Mouse (Mus musculus) liver (tissue): ENCODE measurements around the gene Ccdc174.
"Not testable (repeated sequence)": the region's sequence is repeated elsewhere in the genome, so short reads cannot be mapped to it uniquely, and the experiment has no call there.

Source experiments
- DNase-seq: peaks from one replicate; pipeline ENCODE4 v3.0.0-alpha.2; 2020; ENCODE audit warnings: mixed read lengths

The Ccdc174 gene

DNA sequence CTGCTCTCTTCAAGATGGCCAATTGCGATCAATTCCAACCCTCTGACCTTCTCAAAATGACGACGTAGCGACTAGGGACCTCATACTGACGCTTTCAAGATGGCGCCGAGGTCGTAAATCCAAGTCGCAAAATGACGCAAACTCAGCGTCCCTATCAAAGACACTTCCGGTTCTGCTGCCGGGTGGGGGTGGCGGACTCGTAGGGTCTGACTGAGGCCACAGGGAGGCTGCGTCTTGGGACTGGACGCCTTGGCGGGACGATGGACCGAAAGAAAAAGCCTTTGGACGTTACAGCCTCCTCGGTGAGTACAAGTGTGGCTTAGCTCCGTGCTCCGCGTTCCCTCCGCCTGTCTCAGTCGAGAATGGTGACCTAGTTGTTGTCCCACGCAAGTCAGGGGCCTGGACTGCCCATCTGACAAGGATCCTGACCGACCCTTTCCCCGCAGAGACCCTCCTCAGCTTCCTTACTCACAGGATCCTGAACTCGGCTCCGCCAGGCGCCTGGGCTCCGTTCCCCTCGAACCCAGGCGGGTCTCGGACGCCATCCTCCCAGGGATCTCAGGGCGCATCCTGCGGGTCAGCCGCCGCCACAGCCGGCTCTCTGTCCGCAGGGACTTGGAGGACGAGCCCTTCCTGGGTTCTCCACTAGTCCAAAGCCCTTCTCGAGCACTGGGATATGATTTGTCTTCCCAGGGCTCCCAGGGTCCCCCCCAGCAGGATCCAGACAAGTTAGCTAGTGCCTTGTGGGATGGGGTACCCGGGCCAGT lies at the start of gene Ccdc174:
TSS of gene Ccdc174 (plus strand) at position 169 of the 767 bp plus-strand sequence.
- DNase-seq, result peak; percentile 92

DNA sequence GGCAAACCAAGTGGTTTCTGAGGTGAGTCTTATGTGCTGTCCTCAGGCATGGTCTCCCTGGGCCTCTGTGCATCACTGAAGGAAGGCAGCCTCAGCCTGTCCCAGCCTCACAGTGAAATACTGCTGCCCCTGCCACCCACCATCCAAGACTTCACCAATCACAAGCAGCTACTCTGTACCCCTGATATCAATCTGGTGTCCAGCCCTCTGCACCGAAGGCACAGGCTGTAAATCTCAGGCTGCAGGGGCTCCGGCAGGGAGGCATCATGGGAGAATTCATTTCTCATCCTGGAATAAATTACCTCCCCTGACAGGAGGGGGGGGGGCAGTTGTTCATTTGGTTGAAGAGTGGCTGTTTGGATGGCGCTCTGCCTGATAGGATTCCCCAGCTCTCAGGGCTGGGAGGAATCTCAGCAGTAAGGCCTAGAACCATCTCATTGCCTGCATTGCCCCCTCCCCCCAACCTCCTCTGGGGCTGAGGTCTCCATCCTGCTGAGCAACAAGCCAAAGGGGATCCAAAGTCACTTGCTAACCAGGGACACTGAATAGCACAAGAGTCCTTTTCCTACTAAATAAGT lies 44.9 kb upstream of the Ccdc174 start:
- DNase-seq, result no peak

DNA sequence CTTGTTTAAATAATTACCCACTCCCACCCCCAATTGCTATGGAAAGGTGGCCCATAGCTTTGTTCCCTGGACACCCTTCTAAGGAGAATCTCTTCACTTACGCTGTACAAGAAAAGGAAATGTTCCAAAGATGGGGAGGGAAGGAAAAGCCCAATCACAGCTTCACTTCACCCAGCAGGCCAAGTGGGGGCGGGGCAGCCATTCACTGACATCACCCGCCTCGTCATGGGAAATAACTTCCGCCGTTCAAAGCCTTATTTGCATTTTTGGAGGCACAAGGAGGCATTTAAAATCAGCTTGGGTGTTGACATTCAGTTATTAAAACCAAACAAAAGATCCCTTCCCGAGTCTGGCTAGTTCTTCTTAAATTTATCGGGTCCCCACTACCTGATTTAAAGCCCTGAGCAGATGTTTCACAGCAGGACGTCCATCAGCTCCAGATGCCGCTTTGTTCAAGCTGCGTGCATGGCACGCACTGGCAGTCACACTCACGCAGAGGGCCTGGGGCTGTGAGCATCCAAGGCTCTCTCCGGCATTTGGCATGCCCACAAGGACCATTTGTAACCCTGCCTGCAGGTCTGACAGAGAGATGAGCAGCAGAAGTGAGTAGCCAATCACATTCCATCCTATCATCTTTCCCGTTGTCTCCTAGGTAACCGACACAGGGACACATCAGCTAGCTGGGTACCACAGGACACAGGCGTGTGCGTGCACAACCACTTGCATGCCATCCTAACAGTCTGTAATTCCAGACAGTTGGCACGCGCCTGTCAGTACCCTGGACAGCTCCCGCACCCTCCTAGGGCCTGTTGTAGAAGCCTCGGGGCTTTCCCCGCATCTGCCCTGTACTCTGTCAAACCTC lies 38.6 kb upstream of the Ccdc174 start:
- DNase-seq, result peak; percentile 67

DNA sequence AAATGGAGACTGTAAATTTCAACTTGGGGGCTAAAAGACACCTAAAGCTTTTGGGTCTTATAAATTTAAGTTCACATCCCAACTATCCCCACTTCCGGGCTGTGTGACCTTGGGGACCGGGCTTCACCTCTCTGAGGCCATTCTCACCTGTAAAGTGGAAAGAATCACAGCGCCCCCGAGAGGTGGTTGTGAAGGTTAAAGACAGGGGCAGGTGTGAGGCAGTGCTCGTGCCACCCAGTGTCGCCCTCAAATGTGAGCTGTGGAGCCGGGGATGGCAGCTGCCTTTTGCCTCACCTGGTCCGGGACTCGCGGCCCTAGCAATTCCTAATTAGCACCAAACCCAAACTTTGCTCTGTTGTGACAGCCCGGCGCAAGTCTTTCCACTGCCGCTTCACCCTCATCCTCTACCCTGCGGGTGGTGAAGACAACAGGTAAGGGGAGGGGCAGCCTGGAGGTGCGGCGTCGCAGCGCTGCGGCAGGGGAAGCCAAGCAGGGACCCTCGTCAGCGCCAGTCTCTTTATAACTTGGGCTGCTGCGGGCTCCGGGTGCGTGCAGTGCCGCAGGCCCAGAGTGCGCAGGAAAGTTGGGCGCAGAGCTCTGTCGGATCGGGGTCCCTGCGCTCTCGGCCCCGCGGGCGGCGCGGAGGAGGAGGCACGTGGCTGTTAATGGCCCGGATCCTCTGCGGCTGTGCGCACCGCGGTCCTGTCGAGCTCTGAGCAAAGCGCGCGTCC lies 34.8 kb upstream of the Ccdc174 start:
- no peak for DNase-seq

DNA sequence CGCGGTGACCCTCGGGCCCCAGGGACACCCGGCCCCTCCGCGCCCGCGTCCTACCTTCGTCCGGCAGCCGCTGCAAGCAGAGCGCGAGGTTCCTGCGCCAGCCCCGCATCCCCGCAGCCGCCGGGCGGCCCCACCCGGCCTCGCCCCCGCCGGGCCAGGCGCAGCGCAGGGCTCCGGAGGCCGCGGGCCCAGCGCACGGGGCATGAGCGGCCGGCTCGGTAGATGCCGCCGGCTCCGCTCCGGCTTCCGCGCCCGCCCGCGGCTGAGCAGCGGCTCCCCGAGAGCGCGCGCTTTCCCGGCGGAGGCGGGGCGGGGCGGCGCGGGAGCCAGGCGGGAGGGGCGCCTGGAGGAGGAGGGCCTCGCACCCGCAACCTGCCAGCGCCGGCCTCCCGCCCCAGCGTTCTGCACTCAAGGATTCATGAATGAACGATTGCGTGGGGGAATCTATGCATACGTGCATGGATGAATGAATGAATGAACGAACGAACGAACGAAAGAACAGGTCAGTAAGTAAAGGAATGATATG lies 34.2 kb upstream of the Ccdc174 start:
- no peak for DNase-seq

DNA sequence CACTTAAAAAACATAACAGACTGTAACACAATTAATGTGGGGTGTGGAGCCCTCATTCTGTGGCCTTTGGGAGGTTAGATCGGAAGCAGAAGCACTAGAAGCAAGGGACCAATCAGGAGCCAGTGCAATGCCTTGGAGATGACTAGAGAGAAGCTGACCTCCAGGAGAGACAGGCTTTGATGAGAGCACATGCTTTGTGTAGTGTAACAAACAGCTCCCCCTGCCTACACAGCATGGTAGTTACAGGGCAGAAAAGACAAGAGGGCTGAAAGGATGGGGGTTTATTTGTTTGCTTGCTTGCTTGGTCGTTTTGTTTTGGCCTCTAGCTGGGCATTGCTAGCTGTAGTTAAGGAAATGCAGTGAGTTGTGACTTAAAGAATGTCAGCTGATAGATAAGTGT lies 25.3 kb upstream of the Ccdc174 start:
- DNase-seq, result peak; percentile 9

DNA sequence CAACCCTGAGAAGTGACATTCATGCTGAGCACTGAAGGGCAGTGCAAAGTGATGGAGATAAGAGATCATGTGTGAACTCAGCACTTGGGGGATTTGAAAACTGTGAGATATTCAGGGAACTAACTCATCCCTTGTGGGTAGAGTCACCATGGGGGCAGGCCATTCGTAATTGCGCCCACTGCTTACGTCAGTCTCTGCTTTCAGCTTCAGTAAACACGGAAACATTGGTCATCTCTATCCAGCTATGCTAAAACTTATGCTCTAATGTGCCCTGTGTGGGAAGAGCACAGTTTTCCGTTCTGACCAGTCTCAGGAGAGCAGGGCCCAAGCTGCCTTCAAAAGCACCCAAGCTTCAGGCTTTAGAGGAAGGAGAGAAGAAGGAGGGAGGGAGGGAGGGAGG lies 19.5 kb upstream of the Ccdc174 start:
- no peak for DNase-seq

DNA sequence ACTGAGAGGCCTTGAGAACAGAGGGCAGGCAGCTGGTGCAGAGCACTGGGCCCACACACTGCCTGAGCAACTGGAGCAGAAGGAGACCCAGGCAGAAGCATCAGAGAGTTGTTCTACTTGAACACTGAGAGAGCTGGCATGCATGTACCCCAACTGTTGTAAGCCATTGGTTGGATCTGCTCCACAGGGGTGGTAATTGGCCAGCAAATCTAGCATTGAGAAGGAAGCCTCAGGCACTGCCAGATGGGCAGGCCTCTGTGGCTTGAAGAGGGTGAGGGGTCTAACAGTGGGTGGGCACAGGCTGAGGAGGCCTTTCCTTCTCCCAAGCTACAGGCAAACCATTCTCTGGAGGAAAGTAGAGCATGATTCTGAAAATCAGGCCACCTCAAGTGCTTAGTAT lies 15.0 kb upstream of the Ccdc174 start:
- DNase-seq, result no peak

DNA sequence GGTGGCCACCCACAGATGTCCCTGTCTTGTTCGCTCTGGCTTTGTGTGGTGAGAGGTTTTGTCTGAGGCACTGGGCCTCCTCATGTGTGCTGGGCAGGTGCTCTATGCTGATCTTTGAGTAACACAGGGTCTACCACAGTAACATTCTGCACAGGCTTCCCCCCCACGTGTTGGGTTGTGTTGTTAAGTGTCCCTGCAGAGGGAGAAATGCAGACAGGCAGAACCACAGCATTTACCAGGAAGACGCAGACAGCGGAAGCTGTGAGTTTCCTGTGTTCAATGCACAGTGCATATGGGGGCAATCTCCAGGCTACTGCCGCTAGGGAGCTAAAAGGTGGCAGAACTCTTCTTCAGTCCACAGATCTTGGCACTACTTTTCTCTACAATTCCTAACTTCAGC lies 13.3 kb upstream of the Ccdc174 start:
- DNase-seq, result no peak

DNA sequence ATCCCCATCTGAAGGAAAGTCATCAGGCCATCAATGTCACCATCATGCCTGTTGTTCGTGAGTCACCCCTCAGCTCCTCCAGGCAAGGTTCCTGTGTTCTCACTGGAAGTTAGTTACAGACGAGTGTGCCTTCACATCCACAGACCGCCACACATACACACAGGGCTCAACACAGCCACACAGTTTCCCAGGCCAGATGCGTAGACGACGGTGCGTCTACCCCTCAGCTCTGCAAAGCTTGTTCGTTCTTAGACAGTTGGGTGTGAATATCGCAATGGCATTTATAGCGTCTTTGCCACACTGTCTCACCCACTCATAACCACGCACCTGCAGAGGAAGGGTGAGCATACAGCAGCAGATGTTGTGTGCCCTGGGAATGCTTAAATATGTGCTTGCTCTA lies 12.3 kb upstream of the Ccdc174 start:
- DNase-seq, result no peak

DNA sequence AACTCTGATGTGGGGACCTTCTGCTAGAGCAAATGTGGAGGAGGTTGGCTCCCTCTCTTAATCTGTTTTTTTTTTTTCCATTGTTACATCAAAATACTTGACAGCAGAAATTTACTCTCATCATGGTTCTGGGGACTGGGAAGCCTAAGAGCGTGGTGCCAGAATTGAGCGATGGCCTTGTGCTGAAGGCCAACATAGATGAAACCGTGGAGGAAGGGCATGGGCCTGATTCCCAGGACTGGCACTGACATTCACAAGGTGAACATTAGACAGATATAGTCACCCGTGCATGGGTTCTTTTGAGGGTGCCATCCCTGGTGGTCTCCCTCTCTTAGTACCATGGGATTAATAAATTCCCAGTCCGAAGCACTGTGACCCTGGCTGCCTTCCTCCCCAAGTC lies 9.8 kb upstream of the Ccdc174 start:
- DNase-seq, result no peak

DNA sequence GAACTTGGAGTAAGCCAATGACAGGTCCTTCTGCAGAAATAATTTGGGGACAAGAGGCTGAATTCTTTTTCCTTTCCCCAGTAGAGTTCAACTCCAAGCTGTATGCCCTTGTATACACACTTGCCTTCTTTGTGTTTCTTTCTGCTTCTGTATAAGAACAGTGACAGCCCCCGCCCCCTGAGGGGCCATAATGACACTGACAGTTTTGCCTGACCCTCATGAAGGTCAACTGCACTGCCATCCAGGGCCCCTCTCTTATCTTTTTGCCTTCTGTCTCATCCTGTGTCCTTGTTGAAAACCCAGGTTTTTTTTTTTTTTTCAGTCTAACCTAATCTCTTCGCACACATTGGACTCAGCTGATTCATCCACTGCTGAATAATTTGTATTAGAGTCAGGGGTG lies 5.1 kb upstream of the Ccdc174 start:
- no peak for DNase-seq

DNA sequence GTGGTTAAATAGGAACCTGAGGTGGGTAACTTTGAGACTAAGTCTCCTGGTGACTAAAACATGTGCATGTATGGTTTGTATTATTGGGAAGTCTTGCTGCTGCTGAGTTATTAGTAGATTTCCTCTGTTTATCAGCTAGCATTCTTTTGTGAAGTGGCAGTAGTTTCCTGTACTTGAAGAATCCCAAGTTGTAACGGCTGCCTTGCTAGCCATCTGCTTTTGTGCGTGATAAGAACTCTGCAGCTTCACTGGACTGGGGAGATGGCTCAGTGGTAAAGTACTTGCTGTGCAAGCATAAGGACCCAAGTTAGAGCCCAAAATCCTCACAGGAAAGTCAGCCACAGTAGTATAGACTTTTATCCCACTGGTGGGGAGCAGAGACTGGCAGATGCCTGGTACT lies 6.0 kb downstream of the Ccdc174 start:
- DNase-seq, result peak; percentile 17

DNA sequence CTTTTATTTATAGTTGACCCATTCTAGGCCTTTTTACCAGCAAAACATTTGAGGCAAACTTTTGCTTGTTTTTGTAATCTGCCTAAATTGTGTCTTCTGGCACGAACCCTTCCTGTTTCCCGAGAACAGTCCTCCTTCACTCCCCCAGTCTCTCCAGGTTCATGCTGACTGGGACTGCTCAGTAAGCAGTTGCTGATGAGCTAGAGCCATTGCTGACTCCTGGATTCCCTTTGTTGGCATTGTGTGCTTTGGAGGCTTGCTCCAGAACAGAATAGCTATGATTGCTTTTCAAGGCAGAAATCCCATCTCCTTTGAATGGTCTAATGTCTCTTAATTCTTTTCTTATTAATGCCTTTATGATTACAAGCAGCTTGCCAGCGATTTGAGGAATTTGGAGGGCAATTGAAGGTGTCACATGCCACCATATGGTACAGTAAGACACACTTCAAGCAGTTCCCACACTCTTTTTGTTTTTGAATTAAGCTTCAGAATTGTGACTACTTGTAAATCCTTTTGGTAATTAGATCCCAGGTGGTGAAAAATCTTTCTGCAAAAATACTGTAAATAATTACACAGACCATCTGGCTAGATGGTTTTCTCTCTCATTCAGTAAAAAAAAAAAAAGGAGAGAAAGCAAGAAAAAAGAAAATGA lies 11.5 kb downstream of the Ccdc174 start:
- DNase-seq, result no peak

DNA sequence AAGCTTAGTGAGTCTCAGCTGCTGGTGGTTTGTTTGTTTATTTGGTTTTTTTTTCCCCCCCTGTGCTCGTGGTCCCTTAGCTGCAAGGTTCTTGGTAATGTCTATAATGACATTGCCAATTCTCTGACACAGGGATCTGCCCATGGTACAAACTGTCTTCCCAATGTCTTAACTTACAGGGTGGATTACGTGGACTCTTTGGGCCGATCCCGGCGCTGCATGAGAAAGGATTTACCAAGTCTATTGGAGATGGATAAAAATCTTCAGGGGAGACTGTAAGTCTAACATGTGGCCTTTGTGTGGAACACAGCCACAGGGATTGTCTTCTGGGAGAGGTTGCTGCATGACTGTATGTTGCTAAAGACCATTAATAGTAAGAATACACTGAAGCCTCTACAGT lies 12.8 kb downstream of the Ccdc174 start:
- no peak for DNase-seq

DNA sequence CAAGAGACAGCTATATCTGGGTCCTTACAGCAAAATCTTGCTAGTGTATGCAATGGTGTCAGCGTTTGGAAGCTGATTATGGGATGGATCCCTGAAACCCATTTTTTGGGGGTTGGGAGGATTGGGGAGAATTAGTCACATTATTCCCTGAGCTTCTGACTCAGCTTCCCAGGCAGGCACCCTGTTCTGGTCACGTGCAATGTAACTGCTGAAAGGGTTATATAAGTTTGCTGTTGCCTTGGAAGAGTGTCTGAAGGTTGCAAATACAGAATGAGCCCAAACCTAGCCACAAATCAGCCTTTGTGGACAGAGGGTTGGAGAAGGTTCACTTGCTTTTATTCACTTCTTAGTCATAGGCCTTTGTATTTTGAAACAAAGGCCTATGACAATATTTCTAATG lies 13.9 kb downstream of the Ccdc174 start:
- DNase-seq, result no peak

DNA sequence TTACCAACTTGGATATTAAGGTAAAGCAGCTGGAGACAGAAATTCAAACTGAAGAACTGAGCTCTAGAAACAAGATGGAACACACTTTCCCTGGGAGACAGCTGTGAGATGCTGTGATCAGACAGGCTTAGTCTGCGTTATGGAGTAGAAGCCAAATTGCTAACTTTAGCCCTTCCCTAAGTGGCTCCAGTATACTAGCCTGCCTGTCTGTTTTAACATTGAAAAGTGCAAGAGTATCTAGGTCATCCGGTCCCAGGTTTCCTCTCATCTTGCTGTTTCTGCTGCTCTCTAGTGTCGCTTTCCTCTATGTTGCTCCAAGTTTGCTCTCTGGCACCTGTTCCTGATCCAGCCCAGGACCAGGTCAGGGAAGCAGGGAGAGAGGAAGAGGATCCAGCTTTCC lies 18.9 kb downstream of the Ccdc174 start:
- no peak for DNase-seq

DNA sequence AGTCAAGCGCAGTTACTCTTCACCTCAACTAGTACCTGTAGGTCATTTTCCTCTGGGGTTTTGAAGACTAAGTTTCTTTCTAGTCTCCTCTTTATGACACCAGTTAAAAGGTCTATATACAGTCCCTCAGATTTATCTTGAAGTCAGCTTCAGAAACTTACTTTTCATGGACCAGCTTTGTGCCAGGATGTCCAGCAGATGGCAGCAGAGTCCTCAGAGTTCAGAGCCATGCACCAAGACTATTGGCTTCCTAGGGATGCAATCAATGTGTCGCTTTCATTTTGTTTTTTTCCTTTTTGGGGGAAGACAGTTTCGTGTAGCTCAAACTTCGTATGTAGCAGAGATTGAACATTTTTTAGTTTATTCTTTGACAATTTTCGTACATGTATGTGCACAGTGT lies 23.7 kb downstream of the Ccdc174 start:
- DNase-seq, result peak; percentile 73

DNA sequence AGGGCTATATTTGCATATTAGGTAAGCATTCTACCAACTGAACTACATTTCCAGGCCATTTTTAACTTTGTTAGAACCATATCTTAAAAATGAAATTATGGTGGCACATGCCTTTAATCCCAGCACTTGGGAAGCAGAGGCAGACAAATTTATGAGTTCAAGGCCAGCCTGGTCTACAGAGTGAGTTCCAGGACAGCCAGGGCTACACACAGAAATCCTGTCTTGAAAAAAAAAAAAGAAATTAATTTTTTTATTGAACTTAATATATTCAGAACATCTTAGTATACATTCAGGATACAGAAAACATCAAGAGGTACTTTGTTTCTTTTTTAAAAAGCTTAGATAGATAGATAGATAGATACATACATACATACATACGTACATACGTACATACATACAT lies 24.7 kb downstream of the Ccdc174 start, which contains the start of gene 4930590J08Rik:
TSS of gene 4930590J08Rik (plus strand) at position 301 of the 400 bp plus-strand sequence.
- not testable (repeated sequence) for DNase-seq

DNA sequence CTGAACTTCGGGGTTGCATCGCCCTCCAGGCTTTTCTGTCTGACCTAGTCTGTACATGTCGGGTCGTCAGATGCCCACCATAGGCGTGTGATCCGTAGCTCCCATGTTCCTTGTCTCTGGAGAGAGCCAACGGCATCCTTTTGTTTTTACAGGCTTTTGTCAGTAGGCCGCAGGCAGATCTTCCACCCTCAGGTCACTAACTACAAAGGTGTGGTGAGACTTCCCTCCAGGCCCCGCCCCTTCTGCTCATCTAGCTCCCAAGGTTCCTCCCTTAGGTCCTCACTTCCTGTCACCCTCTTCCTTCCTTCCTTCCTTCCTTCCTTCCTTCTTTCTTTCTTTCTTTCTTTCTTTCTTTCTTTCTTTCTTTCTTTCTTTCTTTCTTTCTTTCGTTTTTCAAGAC lies 36.2 kb downstream of the Ccdc174 start:
- no peak for DNase-seq

DNA sequence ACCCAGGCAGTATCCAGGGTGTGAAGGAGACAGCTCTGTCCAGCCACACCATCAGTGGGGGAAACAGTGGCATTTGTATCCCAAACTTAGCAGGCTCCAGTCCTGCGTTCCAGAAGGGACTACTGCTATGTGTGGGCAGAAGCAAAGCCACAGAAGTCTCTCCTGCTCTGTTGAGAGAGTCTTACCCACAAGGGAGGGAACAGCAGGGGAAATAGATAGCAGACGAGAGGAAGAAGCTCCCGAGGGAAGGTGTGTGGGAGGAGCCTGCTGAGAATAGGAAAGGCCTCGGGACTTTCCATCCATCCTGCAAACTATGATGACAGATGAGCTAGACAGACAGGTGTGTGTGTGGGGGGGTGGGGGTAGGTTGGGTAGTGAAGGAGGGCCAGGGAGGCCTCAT lies 39.4 kb downstream of the Ccdc174 start:
- DNase-seq, result no peak

DNA sequence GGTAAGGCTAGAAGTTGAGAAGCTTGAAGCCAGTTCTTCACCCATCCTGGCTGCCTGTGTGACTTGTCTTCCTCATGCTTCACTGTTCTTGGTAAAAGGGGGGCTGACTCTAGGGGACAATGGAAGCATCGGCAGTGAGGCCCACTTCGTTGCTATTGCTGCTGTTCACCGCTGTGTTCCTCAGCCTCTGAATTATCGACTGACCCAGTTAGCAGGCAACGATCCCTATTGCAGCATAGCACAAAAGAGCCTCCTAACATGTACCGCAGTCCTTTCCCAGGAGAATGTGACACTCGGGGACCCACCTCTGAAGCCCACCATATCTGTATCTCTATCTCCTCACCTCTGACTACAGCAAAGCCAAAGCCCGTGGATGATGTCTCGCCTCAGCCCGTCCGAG lies 39.9 kb downstream of the Ccdc174 start:
- DNase-seq, result no peak
